Mouse (Mus musculus): ENCODE measurements around the gene Calr3.

The Calr3 gene

DNA sequence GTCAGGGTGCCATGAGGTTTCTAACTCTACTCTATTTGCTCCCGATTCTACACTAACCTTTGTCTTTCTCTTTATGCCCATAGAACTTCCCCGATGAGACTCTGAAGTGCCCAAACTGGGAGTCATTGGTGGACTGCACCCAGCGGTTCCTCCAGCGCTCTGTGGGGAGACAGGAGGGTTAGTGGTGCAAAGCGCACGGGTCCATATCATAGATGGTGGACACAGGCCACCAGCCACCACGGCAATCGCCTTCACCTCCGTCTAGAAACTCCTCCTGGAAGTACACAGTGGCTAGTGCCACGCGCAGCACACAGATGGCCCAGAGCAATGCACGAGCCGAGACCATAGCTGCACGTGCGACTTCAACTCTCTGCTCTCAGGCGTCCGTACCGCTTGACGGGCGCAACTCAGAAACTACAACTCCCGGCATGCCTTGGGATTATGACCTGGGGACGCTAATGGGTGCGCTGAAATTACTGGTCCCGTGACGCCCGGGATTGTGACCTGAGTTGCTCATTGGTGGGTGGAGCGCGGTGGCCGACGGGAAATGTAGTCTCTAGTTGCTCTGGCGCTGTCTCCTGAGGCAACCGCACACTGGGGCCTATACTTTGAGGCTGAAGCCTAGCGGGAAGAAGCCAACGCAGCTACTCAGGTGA lies at the start of gene Calr3, which contains the start of gene 1700030K09Rik:
TSS of gene Calr3 (minus strand) at position 533 of the 656 bp plus-strand sequence.
TSS of gene 1700030K09Rik (plus strand) at position 543 of the 656 bp plus-strand sequence.
- DNase-seq: peak; percentile 99

GRCm38 (mm10) chr8:72493381-72493780 lies 49.7 kb upstream of the Calr3 start:
- DNase-seq: peak in 1 of 2 experiments; percentile 11

- DNase-seq: peak; percentile 100
These were observed 49.0 kb upstream of the Calr3 start for GRCm38 (mm10) chr8:72492622-72493081.

GRCm38 (mm10) chr8:72491680-72492621 lies 48.3 kb upstream of the Calr3 start, which contains the start of gene Slc35e1:
TSS of gene Slc35e1 (minus strand) at chr8:72492614.
- DNase-seq: peak; percentile 48 to 58

- peak in 1 of 2 experiments; percentile 14 for DNase-seq
These were observed 47.3 kb upstream of the Calr3 start for GRCm38 (mm10) chr8:72491017-72491416.

GRCm38 (mm10) chr8:72487014-72487413 lies 43.3 kb upstream of the Calr3 start:
- no peak for DNase-seq

DNA sequence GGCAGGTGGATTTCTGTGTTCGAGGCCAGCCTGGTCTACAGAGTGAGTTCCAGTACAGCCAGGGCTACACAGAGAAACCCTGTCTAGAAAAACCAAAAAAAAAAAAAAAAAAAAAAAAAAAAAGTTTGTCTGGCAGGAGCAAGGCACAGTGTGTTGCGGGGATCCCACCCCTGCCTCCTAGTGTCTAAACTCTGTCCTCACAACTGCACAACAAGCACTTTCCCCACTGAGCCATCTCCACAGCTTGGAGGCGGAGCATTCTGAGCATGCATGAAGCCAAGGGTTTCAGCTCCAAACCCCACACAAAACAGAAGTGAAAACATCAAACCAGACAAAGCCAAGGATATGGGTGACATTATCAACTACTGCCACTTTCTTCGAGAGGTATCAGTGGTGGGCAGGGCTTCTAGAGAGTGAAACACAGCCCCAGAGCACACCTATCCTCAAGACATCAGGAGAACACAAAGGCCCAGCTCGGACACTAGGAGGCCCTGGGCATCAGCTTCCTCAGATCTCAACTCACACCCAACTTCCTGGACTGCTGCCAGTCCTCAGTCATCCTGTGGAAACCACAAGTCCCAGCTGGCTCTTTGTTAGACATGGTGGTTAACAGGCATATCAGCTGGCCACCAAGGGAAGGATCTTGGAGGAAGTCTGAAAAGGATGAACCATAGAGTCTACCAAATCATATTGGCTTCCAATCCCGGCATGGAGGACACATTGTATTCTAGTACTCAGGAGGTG lies 42.0 kb upstream of the Calr3 start:
- peak; percentile 40 to 59 for DNase-seq

- peak; percentile 95 to 98 for DNase-seq
These were observed 31.3 kb upstream of the Calr3 start, which contains the start of gene Cherp for GRCm38 (mm10) chr8:72474826-72475546. TSS of gene Cherp (minus strand) at chr8:72475226.

GRCm38 (mm10) chr8:72470684-72471083 lies 27.0 kb upstream of the Calr3 start:
- DNase-seq: peak in 1 of 2 experiments; percentile 16

- DNase-seq: no peak
These were observed 26.3 kb upstream of the Calr3 start for GRCm38 (mm10) chr8:72469984-72470383.

- no peak for DNase-seq
These were observed 25.6 kb upstream of the Calr3 start for GRCm38 (mm10) chr8:72469243-72469642.

- DNase-seq: no peak
These were observed 20.5 kb upstream of the Calr3 start for GRCm38 (mm10) chr8:72464211-72464610.

GRCm38 (mm10) chr8:72459881-72460533 lies 16.3 kb upstream of the Calr3 start:
- DNase-seq: no peak

DNA sequence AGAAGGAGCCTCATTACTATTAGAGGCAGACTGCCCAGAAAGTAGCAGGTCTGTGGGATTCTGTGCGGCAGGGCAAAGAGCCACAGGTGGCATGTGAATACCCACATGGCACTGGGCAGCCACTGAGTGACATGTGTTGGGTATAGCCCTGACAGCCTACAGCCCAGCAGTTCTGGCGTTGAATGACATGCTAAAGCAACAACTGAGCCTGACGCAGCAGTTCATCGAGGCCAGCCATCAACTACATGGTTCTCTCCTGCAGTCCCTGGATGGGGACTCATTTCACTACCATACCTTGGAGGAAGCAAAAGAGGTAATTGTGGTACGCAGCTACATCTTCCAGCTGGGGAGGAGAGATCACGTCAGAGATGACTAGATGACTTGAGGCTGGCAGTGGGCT lies 14.8 kb upstream of the Calr3 start:
- DNase-seq: no peak

GRCm38 (mm10) chr8:72457806-72458205 lies 14.1 kb upstream of the Calr3 start:
- no peak for DNase-seq

DNA sequence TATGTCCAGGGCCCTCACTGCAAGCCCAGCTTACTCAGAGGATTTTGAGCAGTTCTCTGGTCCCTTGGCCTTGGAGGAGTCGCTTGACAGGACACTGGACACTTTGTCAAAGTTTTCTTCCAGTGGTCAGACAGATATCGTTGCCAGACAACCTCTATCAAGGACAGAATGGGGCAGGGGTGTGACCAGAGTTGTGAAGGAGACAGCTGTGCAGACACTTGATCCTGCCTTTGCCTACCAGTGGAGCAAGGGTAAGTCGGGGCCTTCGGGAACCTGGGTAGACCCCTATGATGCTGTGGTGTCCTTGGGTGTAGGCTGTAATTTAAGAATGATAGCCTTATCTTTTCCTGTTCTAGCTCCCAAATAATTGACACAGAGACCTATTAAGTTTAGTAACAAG lies 11.6 kb upstream of the Calr3 start:
- no peak for DNase-seq

DNA sequence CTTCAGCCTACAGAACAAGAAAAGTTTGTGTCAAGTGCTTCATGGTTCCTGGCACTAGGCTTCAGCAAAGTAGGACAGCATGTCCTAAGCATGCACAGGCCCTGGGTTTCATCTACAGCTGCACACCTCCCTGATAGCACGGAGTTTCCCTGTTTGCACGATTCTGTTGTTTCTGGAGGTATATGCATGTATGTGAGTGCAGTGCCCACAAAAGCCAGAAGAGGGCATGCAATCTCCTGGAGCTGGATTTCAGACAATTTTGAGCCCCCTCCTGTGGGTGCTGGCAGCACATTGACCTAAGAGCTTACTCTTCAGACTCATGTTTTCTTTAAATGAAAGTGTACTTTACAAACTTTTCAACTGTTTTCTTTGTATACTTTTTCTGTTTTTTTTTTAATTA lies 10.2 kb upstream of the Calr3 start:
- DNase-seq: no peak

GRCm38 (mm10) chr8:72451516-72451915 lies 7.8 kb upstream of the Calr3 start:
- no peak for DNase-seq

- no peak for DNase-seq
These were observed 1.4 kb upstream of the Calr3 start for GRCm38 (mm10) chr8:72445071-72445470.

- DNase-seq: no peak
These were observed 302 bp upstream of the Calr3 start for GRCm38 (mm10) chr8:72443994-72444350.

DNA sequence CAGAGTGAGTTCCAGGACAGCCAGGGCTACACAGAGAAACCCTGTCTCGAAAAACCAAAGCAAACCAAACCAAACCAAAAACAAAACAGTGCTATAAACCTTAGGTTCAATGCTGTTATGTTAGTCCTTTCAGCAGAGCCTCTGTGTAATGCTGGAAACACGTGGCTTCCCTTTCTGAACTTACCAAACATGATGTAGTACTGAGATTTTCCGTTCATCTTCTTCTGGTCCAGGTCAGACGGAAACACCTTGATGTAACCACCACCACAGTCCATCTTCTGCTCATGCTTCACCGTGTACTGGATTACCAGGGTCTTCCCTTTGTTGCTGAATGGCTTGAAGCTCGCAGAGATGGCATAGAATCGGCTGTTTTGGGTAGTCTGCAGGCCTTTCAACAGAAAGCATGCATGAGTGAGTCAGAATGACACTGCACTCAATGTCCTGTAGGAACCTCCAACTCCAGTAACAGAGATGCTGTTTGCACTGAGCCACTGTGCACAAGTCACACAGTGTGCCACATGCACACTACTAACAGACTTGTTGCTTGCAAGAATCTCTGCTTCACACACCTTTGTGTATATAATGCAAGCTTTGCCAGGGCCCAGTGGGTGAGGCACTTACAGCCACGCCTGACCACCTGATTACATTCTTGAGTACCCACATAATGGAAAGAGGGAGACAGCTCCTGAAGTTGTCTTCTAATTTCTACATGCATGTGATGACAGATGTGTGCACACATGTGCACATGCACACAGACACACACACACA lies 5.2 kb downstream of the Calr3 start:
- DNase-seq: no peak

Measured in kidney, postnatal 4 days (tissue).